Mouse (Mus musculus): ENCODE results near the gene Gm45808. TPM values are rescaled to one million over a fixed set of nuclear protein-coding genes. Genes with fewer than 3 reads are reported as not detected.

Gene Gm45808
- total and polyA plus RNA-seq, 2 experiments from 2014 or later, result not detected

- Histone ChIP-seq H3K9me3 (ENCODE audit: low read length) (no peaks in the 10 kb centered on the region), H3K4me3 (ENCODE audit: low read length) (no peak overlapping the region), H3K36me3 (ENCODE audit: insufficient read depth, low read length) (peaks cover 46% of the 10 kb centered on the region), H3K9ac (replicated peaks; ENCODE audit: low read length) (no peak overlapping the region), H3K4me2 (ENCODE audit: low read depth, low read length) (no peak overlapping the region), H3K27me3 (ENCODE audit: insufficient read depth, low read length) (no peaks in the 10 kb centered on the region), H3K4me1 (ENCODE audit: insufficient read depth, low read length) (no peaks in the 10 kb centered on the region), H3K27ac (no peak overlapping the region)
- WGBS, result 85% methylated on average over 5 of the region's 5 CpGs
- no peak for DNase-seq (ENCODE audit: low spot score)
- TF ChIP-seq CTCF (IDR thresholded peaks at IDR 0.05; ENCODE audit: low read depth), result no peak
- no peak for ATAC-seq
These were observed 6.3 kb upstream of the Gm45808 start for GRCm38 (mm10) chr7:45492951-45493350.

GRCm38 (mm10) chr7:45492225-45492844 is 5.7 kb upstream of the Gm45808 start:
- WGBS, result 96% methylated on average over 8 of the region's 8 CpGs
- Histone ChIP-seq H3K9ac (replicated peaks; ENCODE audit: low read length) (no peak overlapping the region), H3K4me2 (ENCODE audit: low read depth, low read length) (no peak overlapping the region), H3K4me3 (ENCODE audit: low read length) (no peak overlapping the region), H3K27me3 (ENCODE audit: insufficient read depth, low read length) (no peaks in the 10 kb centered on the region), H3K36me3 (ENCODE audit: insufficient read depth, low read length) (peaks cover 39% of the 10 kb centered on the region), H3K27ac (no peak overlapping the region), H3K4me1 (ENCODE audit: insufficient read depth, low read length) (no peaks in the 10 kb centered on the region), H3K9me3 (ENCODE audit: low read length) (no peaks in the 10 kb centered on the region)
- no peak for TF ChIP-seq CTCF (IDR thresholded peaks at IDR 0.05; ENCODE audit: low read depth)
- no peak for DNase-seq (ENCODE audit: low spot score)
- no peak for ATAC-seq

- no peak for DNase-seq (ENCODE audit: low spot score)
- Histone ChIP-seq H3K4me2 (ENCODE audit: low read depth, low read length) (no peak overlapping the region), H3K4me3 (ENCODE audit: low read length) (no peak overlapping the region), H3K36me3 (ENCODE audit: insufficient read depth, low read length) (peaks cover 32% of the 10 kb centered on the region), H3K9ac (replicated peaks; ENCODE audit: low read length) (no peak overlapping the region), H3K4me1 (ENCODE audit: insufficient read depth, low read length) (no peaks in the 10 kb centered on the region), H3K9me3 (ENCODE audit: low read length) (no peaks in the 10 kb centered on the region), H3K27ac (no peak overlapping the region), H3K27me3 (ENCODE audit: insufficient read depth, low read length) (no peaks in the 10 kb centered on the region)
- ATAC-seq, result no peak
- WGBS, result 16% methylated on average over 3 of the region's 3 CpGs
- TF ChIP-seq CTCF (IDR thresholded peaks at IDR 0.05; ENCODE audit: low read depth), result no peak
These were observed 4.7 kb upstream of the Gm45808 start for GRCm38 (mm10) chr7:45491264-45491663.

- Histone ChIP-seq H3K4me2 (ENCODE audit: low read depth, low read length) (no peak overlapping the region), H3K4me3 (ENCODE audit: low read length) (no peak overlapping the region), H3K27me3 (ENCODE audit: insufficient read depth, low read length) (no peaks in the 10 kb centered on the region), H3K9ac (replicated peaks; ENCODE audit: low read length) (no peak overlapping the region), H3K27ac (no peak overlapping the region), H3K36me3 (ENCODE audit: insufficient read depth, low read length) (peaks cover 32% of the 10 kb centered on the region), H3K4me1 (ENCODE audit: insufficient read depth, low read length) (no peaks in the 10 kb centered on the region), H3K9me3 (ENCODE audit: low read length) (no peaks in the 10 kb centered on the region)
- no peak for TF ChIP-seq CTCF (IDR thresholded peaks at IDR 0.05; ENCODE audit: low read depth)
- no peak for ATAC-seq
- peak; percentile 6 for DNase-seq (ENCODE audit: low spot score)
- 36% methylated on average over 9 of the region's 9 CpGs for WGBS
These were observed 4.2 kb upstream of the Gm45808 start for GRCm38 (mm10) chr7:45490822-45491221.

GRCm38 (mm10) chr7:45489578-45489977 is 3.0 kb upstream of the Gm45808 start:
- H3K27ac ChIP-seq, result 0 out of 2 replicates have a peak overlapping the region, but pooled peaks have one; percentile 5
- no peak overlapping the region for H3K9ac ChIP-seq (replicated peaks; ENCODE audit: low read length)
- H3K4me1 ChIP-seq (ENCODE audit: insufficient read depth, low read length), result no peaks in the 10 kb centered on the region
- WGBS, result 81% methylated on average over 7 of the region's 7 CpGs
- TF ChIP-seq CTCF (IDR thresholded peaks at IDR 0.05; ENCODE audit: low read depth), result no peak
- ATAC-seq, result no peak
- no peak overlapping the region for H3K4me2 ChIP-seq (ENCODE audit: low read depth, low read length)
- H3K27me3 ChIP-seq (ENCODE audit: insufficient read depth, low read length), result no peaks in the 10 kb centered on the region
- H3K36me3 ChIP-seq (ENCODE audit: insufficient read depth, low read length), result peaks cover 20% of the 10 kb centered on the region
- no peak for DNase-seq (ENCODE audit: low spot score)
- no peak overlapping the region for H3K4me3 ChIP-seq (ENCODE audit: low read length)
- no peaks in the 10 kb centered on the region for H3K9me3 ChIP-seq (ENCODE audit: low read length)

GRCm38 (mm10) chr7:45488293-45489204 is 1.9 kb upstream of the Gm45808 start, which contains the start of gene Dhdh:
Dhdh (minus strand) TSS chr7:45488805.
- 7% methylated on average over 38 of the region's 38 CpGs for WGBS
- H3K4me1 ChIP-seq (ENCODE audit: insufficient read depth, low read length), result no peaks in the 10 kb centered on the region
- TF ChIP-seq CTCF (IDR thresholded peaks at IDR 0.05; ENCODE audit: low read depth), result no peak

More at GRCm38 (mm10) chr7:45488293-45489204, 1.9 kb upstream of the Gm45808 start, which contains the start of gene Dhdh:
- Histone ChIP-seq H3K4me3 (ENCODE audit: low read length) (peak within 1 kb of the TSS; percentile 32), H3K27ac (peak within 1 kb of the TSS; percentile 82), H3K9ac (replicated peaks; ENCODE audit: low read length) (peak within 1 kb of the TSS; percentile 52), H3K9me3 (ENCODE audit: low read length) (no peaks in the 10 kb centered on the region), H3K4me2 (ENCODE audit: low read depth, low read length) (peak within 1 kb of the TSS; percentile 59), H3K36me3 (ENCODE audit: insufficient read depth, low read length) (peaks cover 10% of the 10 kb centered on the region; the same call in 1 of the 2 replicates), H3K27me3 (ENCODE audit: insufficient read depth, low read length) (no peaks in the 10 kb centered on the region)
- ATAC-seq (peak; percentile 75), DNase-seq (ENCODE audit: low spot score) (peak; percentile 62)

Data from hindbrain, postnatal 0 days (tissue).